Mouse (Mus musculus) Patski (cell line): ENCODE data around the gene C9orf72. TPM values are rescaled to one million over a fixed set of nuclear protein-coding genes. Genes with fewer than 3 reads are reported as not detected.

Source experiments
- ATAC-seq: fragments of 100-300 bp; one replicate; pipeline ENCODE4 v1.8.0; 2021
- CTCF ChIA-PET: fragments of 350-600 bp; sonication (Branson Sonifier 250); formaldehyde crosslinking; loops from one replicate; lab custom pipeline; 2022; ENCODE audit warnings: inconsistent platforms; lab: Charles Lee
- POLR2A ChIA-PET: fragments of 350-600 bp; sonication (Branson Sonifier 250); formaldehyde crosslinking; loops from one replicate; lab custom pipeline; 2022; ENCODE audit warnings: antibody characterized with exemption, inconsistent platforms; lab: Charles Lee
- DNase-seq: peaks from one replicate; pipeline ENCODE4 v3.0.0-alpha.2; 2011; ENCODE audit warnings: low read depth, low spot score
- H3K27me3 ChIP-seq: fragments of 371-371 bp; one replicate; pipeline ENCODE4 v1.5.1; 2021
- CTCF ChIP-seq: fragments of 100-300 bp; IDR thresholded peaks from one replicate; pipeline ENCODE4 v1.5.1; 2021
- in situ Hi-C: fragments of 300-500 bp; cut with MboI; formaldehyde crosslinking; loops from 3 replicates; pipeline ENCODE4 v1.11.1; 2018; ENCODE audit warnings: low pct_unique_long_range_greater_than_20kb, mixed read lengths
- polyA plus RNA-seq: library from polyadenylated mRNA; unstranded; gene quantifications from one replicate; pipeline ENCODE4 v1.2.3, GENCODE M21; 2021

C9orf72 gene
- polyA plus RNA-seq, 1 experiment from 2014 or later = 10.0 TPM

DNA sequence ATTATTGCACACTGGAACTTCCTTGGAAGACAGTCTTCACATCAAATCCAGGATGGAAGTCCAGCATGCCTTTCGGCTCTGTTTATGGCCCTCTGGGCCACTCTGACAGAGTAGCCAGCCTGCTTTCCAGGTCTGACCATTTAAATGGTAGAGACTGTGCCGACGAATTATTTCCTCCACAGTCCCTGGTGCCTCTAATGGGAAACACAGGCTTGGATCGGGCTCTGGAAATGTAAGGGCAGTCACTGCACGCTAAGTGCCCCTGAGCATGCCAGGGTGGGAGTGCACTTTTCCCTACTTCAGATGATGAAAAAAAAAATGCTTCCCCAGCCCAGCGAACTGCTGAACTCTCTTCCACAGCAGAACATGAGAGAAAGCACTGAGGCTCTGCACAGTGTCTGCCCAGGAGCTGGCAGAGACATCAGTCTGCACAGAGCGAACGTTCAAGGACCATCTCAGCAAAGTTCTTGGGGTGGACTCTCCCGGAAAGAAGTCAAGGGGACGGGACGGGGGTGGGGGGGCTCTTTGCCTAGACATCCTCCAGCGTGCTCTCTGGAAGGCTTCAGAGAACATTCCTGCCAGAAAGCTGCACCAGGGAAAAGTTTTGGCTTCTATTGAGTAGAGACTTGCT lies 82.4 kb downstream of the C9orf72 start:
- POLR2A ChIA-PET = no interaction called here
- ATAC-seq (no peak), DNase-seq (no peak)

More for the DNA sequence above, 82.4 kb downstream of the C9orf72 start:
- no peak for TF ChIP-seq CTCF
- in situ Hi-C loops = no loop called here
- H3K27me3 ChIP-seq = no peaks in the 10 kb centered on the region
- CTCF ChIA-PET = no interaction called here

Other genes starting within 250 kb of the C9orf72 start
- gene Ifnk, start 74.1 kb downstream of the C9orf72 start, polyA plus RNA-seq = not detected
- 9.8 TPM for gene Mob3b, start 68.7 kb downstream of the C9orf72 start, polyA plus RNA-seq